Mouse (Mus musculus): ENCODE measurements around the gene Safb. TPM values are rescaled to one million over a fixed set of nuclear protein-coding genes. Genes with fewer than 3 reads are reported as not detected.

Safb gene
- polyA plus RNA-seq, 1 experiment, result 105 TPM

GRCm38 (mm10) chr17:56572939-56573338 lies 11.7 kb upstream of the Safb start:
- Histone ChIP-seq H3K4me1 (ENCODE audit: control insufficient read depth, insufficient read depth, insufficient read length) (no peaks in the 10 kb centered on the region), H3K27ac (ENCODE audit: insufficient read depth, low read length) (no peak overlapping the region), H3K27me3 (ENCODE audit: control insufficient read depth, insufficient read depth, low read length) (no peaks in the 10 kb centered on the region), H3K36me3 (ENCODE audit: control insufficient read depth, insufficient read depth, low read length) (peaks cover 62% of the 10 kb centered on the region), H3K4me3 (ENCODE audit: extremely low read depth, insufficient read depth, insufficient read length) (no peak overlapping the region)
- WGBS, result 96% methylated on average over 3 of the region's 3 CpGs
- DNase-seq (ENCODE audit: low read depth in 1 of 2, low spot score in 2 of 2), result no peak
- no peak for TF ChIP-seq CTCF (IDR thresholded peaks at IDR 0.05; ENCODE audit: extremely low read depth, insufficient read depth, insufficient read length, insufficient replicate concordance)
- no peak for TF ChIP-seq POLR2A (IDR thresholded peaks at IDR 0.05; ENCODE audit: low read depth, low read length)

DNA sequence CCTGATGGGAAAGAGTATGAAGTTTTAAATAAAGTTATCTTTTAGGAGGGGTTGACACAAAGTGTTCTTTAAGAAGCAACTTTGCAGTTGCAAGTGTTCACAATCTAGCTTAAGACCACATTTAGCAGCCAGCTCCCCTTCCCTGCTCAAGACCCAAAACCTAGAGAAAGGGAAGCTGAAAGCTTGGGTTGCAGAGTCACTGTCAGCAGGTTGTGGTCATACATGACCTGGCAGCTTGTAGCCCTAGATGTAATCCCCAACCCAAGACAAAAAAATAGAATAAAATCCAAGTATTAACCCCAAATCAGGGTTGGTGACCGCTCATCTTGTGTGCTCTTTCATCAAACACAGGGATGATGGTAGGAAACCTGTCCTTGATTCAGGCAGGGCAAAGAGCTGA lies 1.6 kb upstream of the Safb start:
- TF ChIP-seq POLR2A (IDR thresholded peaks at IDR 0.05; ENCODE audit: low read depth, low read length), result no peak
- no peak for TF ChIP-seq CTCF (IDR thresholded peaks at IDR 0.05; ENCODE audit: extremely low read depth, insufficient read depth, insufficient read length, insufficient replicate concordance)
- 63% methylated on average over 1 of the region's 1 CpGs for WGBS
- H3K36me3 ChIP-seq (ENCODE audit: control insufficient read depth, insufficient read depth, low read length), result peaks cover 36% of the 10 kb centered on the region
- H3K27me3 ChIP-seq (ENCODE audit: control insufficient read depth, insufficient read depth, low read length), result no peaks in the 10 kb centered on the region
- H3K4me1 ChIP-seq (ENCODE audit: control insufficient read depth, insufficient read depth, insufficient read length), result peaks cover 19% of the 10 kb centered on the region
- H3K27ac ChIP-seq (ENCODE audit: insufficient read depth, low read length), result no peak overlapping the region
- H3K4me3 ChIP-seq (ENCODE audit: extremely low read depth, insufficient read depth, insufficient read length), result peak overlapping the region; percentile 82; the same call in 1 of the 2 replicates
- DNase-seq (ENCODE audit: low read depth in 1 of 2, low spot score in 2 of 2), result no peak

DNA sequence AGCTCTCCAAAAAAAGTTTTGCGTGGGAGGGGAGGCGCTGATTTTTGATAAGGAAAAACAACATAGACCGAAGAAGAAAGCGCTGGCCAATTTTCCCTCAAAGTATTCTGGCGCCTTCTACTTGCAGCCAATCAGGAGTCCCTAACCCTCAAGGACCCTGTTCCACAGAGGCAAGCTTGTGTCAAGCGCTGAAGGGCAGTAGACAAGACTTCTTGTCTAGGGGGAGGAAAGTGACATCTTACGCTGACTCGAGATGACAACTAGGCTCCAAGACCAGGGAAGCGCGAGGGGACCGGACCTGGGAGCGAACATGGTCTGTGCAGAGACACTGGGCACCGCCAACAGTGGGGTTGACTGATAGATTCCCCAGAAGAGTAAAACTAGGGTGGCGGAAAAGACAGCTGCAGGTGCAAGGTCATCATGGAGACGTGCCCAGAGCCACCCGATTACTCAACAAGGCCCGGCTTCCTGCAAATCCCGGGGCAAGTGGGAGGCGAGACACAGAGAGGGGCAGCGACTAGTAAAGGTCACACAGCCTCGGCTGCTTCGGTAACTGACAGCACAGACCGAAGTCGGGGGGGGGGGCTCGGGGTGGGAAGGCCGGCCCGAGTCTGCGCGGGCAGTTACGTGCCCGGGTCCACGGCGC lies 891 bp upstream of the Safb start:
- no peak for TF ChIP-seq POLR2A (IDR thresholded peaks at IDR 0.05; ENCODE audit: low read depth, low read length)
- TF ChIP-seq CTCF (IDR thresholded peaks at IDR 0.05; ENCODE audit: extremely low read depth, insufficient read depth, insufficient read length, insufficient replicate concordance), result no peak
- Histone ChIP-seq H3K4me1 (ENCODE audit: control insufficient read depth, insufficient read depth, insufficient read length) (peaks cover 19% of the 10 kb centered on the region), H3K36me3 (ENCODE audit: control insufficient read depth, insufficient read depth, low read length) (peaks cover 30% of the 10 kb centered on the region), H3K27ac (ENCODE audit: insufficient read depth, low read length) (peak overlapping the region; percentile 98), H3K27me3 (ENCODE audit: control insufficient read depth, insufficient read depth, low read length) (no peaks in the 10 kb centered on the region), H3K4me3 (ENCODE audit: extremely low read depth, insufficient read depth, insufficient read length) (peak overlapping the region; percentile 82)
- DNase-seq (ENCODE audit: low read depth in 1 of 2, low spot score in 2 of 2), result peak in 1 of 2 experiments; percentile 7
- 1% methylated on average over 31 of the region's 33 CpGs for WGBS

GRCm38 (mm10) chr17:56585171-56585821 lies 671 bp downstream of the Safb start:
- peak in 1 of 2 experiments; percentile 46 for DNase-seq (ENCODE audit: low read depth in 1 of 2, low spot score in 2 of 2)
- Histone ChIP-seq H3K36me3 (ENCODE audit: control insufficient read depth, insufficient read depth, low read length) (peaks cover 31% of the 10 kb centered on the region), H3K27me3 (ENCODE audit: control insufficient read depth, insufficient read depth, low read length) (no peaks in the 10 kb centered on the region), H3K4me3 (ENCODE audit: extremely low read depth, insufficient read depth, insufficient read length) (peak overlapping the region; percentile 80), H3K27ac (ENCODE audit: insufficient read depth, low read length) (peak overlapping the region; percentile 84), H3K4me1 (ENCODE audit: control insufficient read depth, insufficient read depth, insufficient read length) (peaks cover 19% of the 10 kb centered on the region)
- no peak for TF ChIP-seq CTCF (IDR thresholded peaks at IDR 0.05; ENCODE audit: extremely low read depth, insufficient read depth, insufficient read length, insufficient replicate concordance)
- TF ChIP-seq POLR2A (IDR thresholded peaks at IDR 0.05; ENCODE audit: low read depth, low read length), result no peak
- under 1% methylated on average over 61 of the region's 61 CpGs for WGBS

- H3K4me1 ChIP-seq (ENCODE audit: control insufficient read depth, insufficient read depth, insufficient read length), result peaks cover 10% of the 10 kb centered on the region
- WGBS, result 94% methylated on average over 1 of the region's 1 CpGs
- no peak overlapping the region for H3K27ac ChIP-seq (ENCODE audit: insufficient read depth, low read length)
- no peaks in the 10 kb centered on the region for H3K27me3 ChIP-seq (ENCODE audit: control insufficient read depth, insufficient read depth, low read length)
- no peak for DNase-seq (ENCODE audit: low read depth in 1 of 2, low spot score in 2 of 2)
- TF ChIP-seq POLR2A (IDR thresholded peaks at IDR 0.05; ENCODE audit: low read depth, low read length) (no peak), CTCF (IDR thresholded peaks at IDR 0.05; ENCODE audit: extremely low read depth, insufficient read depth, insufficient read length, insufficient replicate concordance) (no peak)
- peaks cover 17% of the 10 kb centered on the region for H3K36me3 ChIP-seq (ENCODE audit: control insufficient read depth, insufficient read depth, low read length)
- no peak overlapping the region for H3K4me3 ChIP-seq (ENCODE audit: extremely low read depth, insufficient read depth, insufficient read length)
Observed at GRCm38 (mm10) chr17:56587773-56588172, 3.1 kb downstream of the Safb start.

- Histone ChIP-seq H3K27me3 (ENCODE audit: control insufficient read depth, insufficient read depth, low read length) (no peaks in the 10 kb centered on the region), H3K4me1 (ENCODE audit: control insufficient read depth, insufficient read depth, insufficient read length) (peaks cover 3% of the 10 kb centered on the region; the same call in 1 of the 2 replicates), H3K4me3 (ENCODE audit: extremely low read depth, insufficient read depth, insufficient read length) (no peak overlapping the region), H3K36me3 (ENCODE audit: control insufficient read depth, insufficient read depth, low read length) (peaks cover 20% of the 10 kb centered on the region), H3K27ac (ENCODE audit: insufficient read depth, low read length) (no peak overlapping the region)
- no peak for DNase-seq (ENCODE audit: low read depth in 1 of 2, low spot score in 2 of 2)
- TF ChIP-seq CTCF (IDR thresholded peaks at IDR 0.05; ENCODE audit: extremely low read depth, insufficient read depth, insufficient read length, insufficient replicate concordance), result no peak
- no peak for TF ChIP-seq POLR2A (IDR thresholded peaks at IDR 0.05; ENCODE audit: low read depth, low read length)
- 97% methylated on average over 4 of the region's 4 CpGs for WGBS
Observed at GRCm38 (mm10) chr17:56588921-56589320, 4.3 kb downstream of the Safb start.

DNA sequence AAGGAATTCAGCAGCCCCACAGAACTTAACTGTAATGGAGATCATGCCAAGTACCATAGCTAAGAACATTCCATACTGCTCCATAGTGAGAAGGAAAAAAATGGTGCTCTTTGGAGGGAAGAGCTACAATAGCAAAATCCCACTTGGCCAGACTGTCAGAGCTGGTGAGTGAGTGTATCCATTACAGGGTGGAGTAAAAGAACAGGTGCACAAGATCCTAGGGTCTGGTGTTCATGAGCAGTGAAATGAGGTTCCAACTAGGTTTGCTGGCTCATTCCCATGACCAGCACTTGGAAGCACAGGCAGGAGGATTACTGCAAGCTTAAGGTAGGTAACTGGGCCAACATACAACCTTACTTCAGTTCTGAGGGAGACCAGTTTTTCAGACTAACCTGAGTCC lies 7.9 kb downstream of the Safb start:
- DNase-seq (ENCODE audit: low read depth in 1 of 2, low spot score in 2 of 2), result no peak
- Histone ChIP-seq H3K27me3 (ENCODE audit: control insufficient read depth, insufficient read depth, low read length) (no peaks in the 10 kb centered on the region), H3K4me3 (ENCODE audit: extremely low read depth, insufficient read depth, insufficient read length) (no peak overlapping the region), H3K4me1 (ENCODE audit: control insufficient read depth, insufficient read depth, insufficient read length) (no peaks in the 10 kb centered on the region), H3K27ac (ENCODE audit: insufficient read depth, low read length) (no peak overlapping the region), H3K36me3 (ENCODE audit: control insufficient read depth, insufficient read depth, low read length) (peaks cover 50% of the 10 kb centered on the region)
- no peak for TF ChIP-seq CTCF (IDR thresholded peaks at IDR 0.05; ENCODE audit: extremely low read depth, insufficient read depth, insufficient read length, insufficient replicate concordance)
- no peak for TF ChIP-seq POLR2A (IDR thresholded peaks at IDR 0.05; ENCODE audit: low read depth, low read length)

All from spleen, adult 2 months (tissue).